Mouse (Mus musculus) E14TG2a.4 (cell line): Measurements from ENCODE around the gene Gm47996.

Experiments used
- CTCF ChIP-seq: conservative IDR thresholded peaks from 2 replicates; pipeline ENCODE4 v1.5.1; 2014; ENCODE audit warnings: low read length
- NANOG ChIP-seq: IDR thresholded peaks from 2 replicates; pipeline ENCODE4 v1.6.1; 2014; ENCODE audit warnings: borderline replicate concordance, low read length, mixed read lengths
- POU5F1 ChIP-seq: IDR thresholded peaks from 2 replicates; pipeline ENCODE4 v1.6.1; 2014; ENCODE audit warnings: low read length, borderline replicate concordance

GRCm38 (mm10) chr1:151233756-151234155 lies 23.8 kb downstream of the Gm47996 start:
- no peak for TF ChIP-seq CTCF
- TF ChIP-seq NANOG = no peak
- no peak for TF ChIP-seq POU5F1
